Mouse (Mus musculus) lung, adult 2 months (tissue): ENCODE results near the gene Slc25a12.

ENCODE experiments used
- CTCF ChIP-seq: fragments of 200-500 bp; IDR thresholded peaks from 2 replicates; pipeline ENCODE4 v1.5.1; 2011; ENCODE audit warnings: mild to moderate bottlenecking, low read length, control low read depth; ENCODE audit not compliant: insufficient read depth
- POLR2A ChIP-seq: fragments of 200-500 bp; IDR thresholded peaks from 2 replicates; pipeline ENCODE4 v1.6.1; 2011; ENCODE audit warnings: low read depth, mild to moderate bottlenecking, control low read depth, low read length, borderline replicate concordance; ENCODE audit errors: extremely low read depth

DNA sequence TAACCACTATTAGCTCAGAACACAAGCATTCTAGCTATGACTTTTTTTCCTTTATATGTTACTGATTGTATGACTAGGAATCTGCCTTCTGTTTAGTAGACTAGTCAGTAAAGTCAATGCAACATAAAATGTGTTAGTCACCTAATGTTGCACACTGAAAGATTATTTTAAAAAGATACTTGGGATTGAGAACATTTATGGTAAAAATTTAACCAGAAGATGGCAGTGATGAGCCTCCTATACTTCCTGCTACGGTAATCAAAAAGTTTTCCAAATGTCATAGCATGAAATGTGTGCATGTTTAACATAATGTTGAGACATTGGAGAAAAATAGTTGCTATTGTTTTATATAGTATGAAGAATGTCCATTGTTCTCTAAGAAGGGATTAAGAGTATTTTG lies 140.2 kb downstream of the Slc25a12 start:
- TF ChIP-seq POLR2A (no peak), CTCF (peak; percentile 21; the same call in 1 of the 2 replicates)
